In the genomic region with DNA sequence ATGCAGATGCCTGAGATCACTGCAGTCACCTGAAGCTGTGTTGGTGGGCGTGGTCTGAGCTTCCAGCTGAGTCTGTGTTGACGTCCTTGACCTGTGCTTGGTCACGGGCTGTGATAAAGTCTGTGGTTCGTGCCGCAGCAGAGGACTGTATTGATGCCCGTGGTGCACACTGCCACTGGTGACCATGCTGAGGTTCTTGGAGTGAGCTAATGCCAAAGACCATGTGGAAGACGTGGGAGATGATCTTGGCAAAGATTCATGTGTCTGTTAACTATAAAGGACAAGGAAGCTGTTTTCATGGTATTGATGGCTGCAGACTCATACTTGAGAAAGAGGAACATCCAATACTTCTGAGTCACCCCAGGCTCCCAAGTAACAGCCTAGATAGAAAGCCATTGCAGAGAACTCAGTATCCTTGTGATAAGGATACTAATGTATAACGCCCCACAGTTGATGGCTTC, we compare ENCODE assay signal across 19 mouse cellular contexts. TPM values are rescaled to one million over a fixed set of nuclear protein-coding genes. Genes with fewer than 3 reads are reported as not detected.
DNase-seq lines count a peak whose midpoint lies in the region; ATAC-seq lines count a peak whose summit lies in the region.
"Had no signal": no experiment of that assay in that cellular context is flagged by ENCODE, and none has a peak within 500 bp of the region (broad histone marks: within the 10 kb centered on the region; RNA-seq: fewer than 3 reads in every experiment).

No protein-coding gene starts in this region.

- no peaks in the 10 kb centered on the region for H3K36me3 ChIP-seq in liver, embryonic 11.5 days (ENCODE audit: control insufficient read depth, insufficient read depth, low read length)
- H3K36me3 ChIP-seq: embryonic facial prominence, embryonic 13.5 days; limb, embryonic 15.5 days had no signal

- peaks cover 28% of the 10 kb centered on the region for H3K4me1 ChIP-seq in liver, embryonic 11.5 days (replicated peaks; ENCODE audit: control insufficient read depth, insufficient read depth, low read length)
- H3K4me1 ChIP-seq: embryonic facial prominence, embryonic 13.5 days; limb, embryonic 15.5 days had no signal

- DNase-seq in spleen, adult 12 weeks (ENCODE audit: low spot score): peak; percentile 54
- DNase-seq in spleen, adult 18-20 months: no peak
- peak; percentile 71 for DNase-seq in c-Kit-negative CD71-positive TER-119-positive erythroid progenitor cells, embryonic 14.5 days (ENCODE audit: low read depth, low spot score)
- DNase-seq in liver, embryonic 11.5 days (ENCODE audit: low spot score): no peak
- no peak for DNase-seq in gastrocnemius, postnatal 4 days (ENCODE audit: low spot score in 2 of 2)
- no peak for DNase-seq in layer of hippocampus, postnatal 25 days (ENCODE audit: extremely low spot score in 1 of 2, low spot score in 1 of 2)
- no peak for DNase-seq in ovary, postnatal 14 days (ENCODE audit: low spot score)
- DNase-seq: cerebellum, adult 9-11 months; gastrocnemius, postnatal 25 days; heart, postnatal 14 days; kidney, postnatal 10 days; layer of hippocampus, postnatal 36 days; midbrain, embryonic 14.5 days; thymus, adult 18-20 months had no signal

- no peaks in the 10 kb centered on the region for H3K27me3 ChIP-seq in liver, embryonic 11.5 days (replicated peaks; ENCODE audit: control insufficient read depth, insufficient read depth, low read length)
- H3K27me3 ChIP-seq: CH12.LX; embryonic facial prominence, embryonic 13.5 days; limb, embryonic 15.5 days had no signal

- H3K9ac ChIP-seq in liver, embryonic 11.5 days (ENCODE audit: low read depth, low read length): no peak overlapping the region
- H3K9ac ChIP-seq: embryonic facial prominence, embryonic 13.5 days; limb, embryonic 15.5 days had no signal

- no peak overlapping the region for H3K4me3 ChIP-seq in liver, embryonic 11.5 days (ENCODE audit: low read depth, low read length)
- H3K4me3 ChIP-seq: embryonic facial prominence, embryonic 13.5 days; limb, embryonic 15.5 days had no signal

- peak overlapping the region; percentile 37 for H3K4me2 ChIP-seq in liver, embryonic 11.5 days
- H3K4me2 ChIP-seq: embryonic facial prominence, embryonic 13.5 days; limb, embryonic 15.5 days had no signal

- no peaks in the 10 kb centered on the region for H3K9me3 ChIP-seq in liver, embryonic 11.5 days (ENCODE audit: control insufficient read depth, low read length)
- H3K9me3 ChIP-seq: embryonic facial prominence, embryonic 13.5 days; limb, embryonic 15.5 days had no signal

- ATAC-seq in liver, embryonic 11.5 days (replicated peaks; ENCODE audit: low FRiP score): peak; percentile 78
- peak; percentile 40; the same call in 1 of the 2 replicates for ATAC-seq in monocyte, adult 5-6 weeks (replicated peaks; ENCODE audit: insufficient number of reproducible peaks, low FRiP score, low TSS enrichment, poor library complexity, severe bottlenecking)
- ATAC-seq: forebrain, embryonic 14.5 days had no signal

- WGBS in liver, embryonic 11.5 days: 36% methylated on average over 8 of the region's 8 CpGs

- H3K27ac ChIP-seq in liver, embryonic 11.5 days (ENCODE audit: low read depth, low read length): peak overlapping the region; percentile 38; the same call in 1 of the 2 replicates
- H3K27ac ChIP-seq: embryonic facial prominence, embryonic 13.5 days; limb, embryonic 15.5 days had no signal

RNA-seq across cellular contexts. Expression of gene St7, which starts 41.2 kb away (rescaled TPM):
- 16.9 and 18.6 TPM in 2 replicates for polyA plus RNA-seq in liver, embryonic 11.5 days (2014; fragmentation: Nextera tagmentation; extraction: Ambion mirVana)
- 5.4 to 24.1 TPM (median 6.7 TPM) in 3 replicates for total RNA-seq in monocyte, adult 5-6 weeks (2017)
- total RNA-seq in gastrocnemius, postnatal 4 days (2021): 10 to 100 TPM; 17.4 to 18.3 TPM
- total RNA-seq in layer of hippocampus, postnatal 25 days (2021): 10 to 100 TPM; 38.9 to 50.3 TPM

Comparison
In these comparisons a context has a peak if more than half of its experiments do, and no peak if none do; other contexts are left out.
1. DNase-seq: peak in spleen, adult 12 weeks (single experiment) and c-Kit-negative CD71-positive TER-119-positive erythroid progenitor cells, embryonic 14.5 days (single experiment); none in spleen, adult 18-20 months (0 of 2), liver, embryonic 11.5 days (single experiment), gastrocnemius, postnatal 4 days (0 of 2), layer of hippocampus, postnatal 25 days (0 of 2) and ovary, postnatal 14 days (single experiment).